Mouse (Mus musculus) cerebellum, adult 9-10 months (tissue): ENCODE measurements at regions not wholly inside any gene's neighbourhood (a gene's known extent, or its start where the extent isn't known, plus 50 kb on each side); places are given as distances from the start of the nearest gene placed in this dataset.

Experiments used
- DNase-seq: peaks from one replicate; pipeline ENCODE4 v3.0.0; 2022

GRCm38 (mm10) chr7:123907946-123908840, 74.5 kb upstream of the Hs3st4 start:
- peak; percentile 88 for DNase-seq

- DNase-seq, result no peak
Measured at GRCm38 (mm10) chr7:123921461-123921860, 61.2 kb upstream of the Hs3st4 start.

GRCm38 (mm10) chr7:123932486-123932885, 50.2 kb upstream of the Hs3st4 start:
- no peak for DNase-seq
